Mouse (Mus musculus) hindbrain, embryonic 10.5 days (tissue): ENCODE data around the gene Atat1. TPM values are rescaled to one million over a fixed set of nuclear protein-coding genes. Genes with fewer than 3 reads are reported as not detected.

Source experiments
- DNase-seq: peaks from one replicate; pipeline ENCODE4 v3.0.0-alpha.2; 2017; ENCODE audit warnings: low spot score
- H3K27ac ChIP-seq: fragments of 300-500 bp; sonication (generic); 2 replicates; pipeline ENCODE4 v1.5.1; 2016; ENCODE audit warnings: mild to moderate bottlenecking, moderate library complexity
- H3K27me3 ChIP-seq: fragments of 300-500 bp; sonication (generic); 2 replicates; pipeline ENCODE4 v1.6.1; 2016; ENCODE audit warnings: mild to moderate bottlenecking; ENCODE audit not compliant: poor library complexity, insufficient read depth, severe bottlenecking
- H3K36me3 ChIP-seq: fragments of 300-500 bp; sonication (generic); 2 replicates; pipeline ENCODE4 v1.6.1; 2016; ENCODE audit warnings: mild to moderate bottlenecking, moderate library complexity
- H3K4me1 ChIP-seq: fragments of 300-500 bp; sonication (generic); replicated peaks from 2 replicates; pipeline ENCODE4 v1.6.1; 2016; ENCODE audit warnings: mild to moderate bottlenecking
- H3K4me3 ChIP-seq: fragments of 300-500 bp; sonication (generic); 2 replicates; pipeline ENCODE4 v1.5.1; 2016; ENCODE audit warnings: mild to moderate bottlenecking, moderate library complexity
- H3K9me3 ChIP-seq: fragments of 300-500 bp; sonication (generic); 2 replicates; pipeline ENCODE4 v1.6.1; 2016; ENCODE audit warnings: mild to moderate bottlenecking, moderate library complexity
- WGBS: fragments of 180-500 bp; shearing (Covaris S2); methylation state at CpG from one replicate; pipeline ENCODE4 v1.1.7; 2016; 5-methylcytosine and 5-hydroxymethylcytosine counted together
- polyA plus RNA-seq: library from polyadenylated mRNA; unstranded; fragments of >200 nt; fragmentation: Nextera tagmentation; extraction: Ambion mirVana; gene quantifications from 2 replicates; pipeline ENCODE4 v1.2.1, GENCODE M21; 2016

The Atat1 gene
- polyA plus RNA-seq, 1 experiment from 2014 or later = 227 TPM

- 9% methylated on average over 26 of the region's 26 CpGs for WGBS
- peak overlapping the region; percentile 83 for H3K4me3 ChIP-seq
- peaks cover 7% of the 10 kb centered on the region; the same call in 1 of the 2 replicates for H3K9me3 ChIP-seq
- 0 out of 2 replicates have a peak, but pooled peaks cover 4% of the 10 kb centered on the region for H3K27me3 ChIP-seq
- DNase-seq = no peak
- H3K36me3 ChIP-seq = peaks cover 55% of the 10 kb centered on the region
- H3K27ac ChIP-seq = peak overlapping the region; percentile 99
- peaks cover 85% of the 10 kb centered on the region for H3K4me1 ChIP-seq
Observed at GRCm38 (mm10) chr17:35866911-35867890, 42.7 kb downstream of the Atat1 start.

- Histone ChIP-seq H3K9me3 (peaks cover 6% of the 10 kb centered on the region; the same call in 1 of the 2 replicates), H3K27me3 (0 out of 2 replicates have a peak, but pooled peaks cover 4% of the 10 kb centered on the region), H3K4me3 (peak overlapping the region; percentile 83), H3K4me1 (peaks cover 87% of the 10 kb centered on the region), H3K36me3 (peaks cover 48% of the 10 kb centered on the region), H3K27ac (peak overlapping the region; percentile 99)
- DNase-seq = peak; percentile 72
- WGBS = under 1% methylated on average over 38 of the region's 38 CpGs
Observed at GRCm38 (mm10) chr17:35866281-35866831, 43.5 kb downstream of the Atat1 start.

DNA sequence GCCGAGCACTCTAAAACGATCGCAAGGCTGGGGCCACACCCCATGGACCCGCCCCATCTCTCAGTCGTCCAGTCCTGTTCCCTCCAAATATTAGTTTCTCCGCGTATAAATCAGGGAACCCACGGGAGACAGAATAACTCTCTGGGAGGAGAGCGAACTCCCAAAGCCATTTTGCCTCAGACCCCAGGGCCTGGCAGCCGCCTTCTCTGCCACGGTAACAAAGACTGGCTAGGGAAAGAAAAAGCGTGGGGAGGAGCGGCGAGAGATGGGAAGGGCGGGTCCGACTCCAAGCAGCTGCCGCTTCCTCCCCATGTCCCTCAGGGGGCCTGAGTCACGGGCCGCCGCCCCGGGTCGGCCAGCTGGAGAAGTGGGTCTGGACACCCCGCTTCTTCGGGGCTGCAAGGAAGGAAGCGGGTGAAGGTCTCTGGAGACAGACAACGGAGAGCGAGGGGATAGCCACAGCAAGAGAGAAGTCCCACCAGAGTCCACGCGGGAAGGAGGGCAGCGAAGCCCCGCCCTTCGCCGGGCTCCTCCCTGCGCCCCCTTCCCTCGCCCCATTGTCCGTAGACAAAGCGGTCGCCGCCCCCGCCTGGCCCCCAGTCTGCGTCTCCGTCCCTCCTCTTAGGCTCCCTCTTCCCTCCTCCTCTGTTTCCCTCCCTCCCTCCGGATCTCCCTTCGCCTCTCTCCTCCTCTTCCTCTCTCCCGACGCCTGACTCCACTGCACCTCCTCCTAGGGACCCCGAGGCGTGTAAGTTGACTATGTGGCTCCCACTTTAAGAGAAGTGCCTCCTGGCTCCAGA lies 44.2 kb downstream of the Atat1 start, which contains the start of gene Ppp1r18:
Gene Ppp1r18 (plus strand): TSS at position 113 of the 800 bp plus-strand sequence.
- Histone ChIP-seq H3K27ac (peak within 1 kb of the TSS; percentile 99), H3K4me3 (peak within 1 kb of the TSS; percentile 83), H3K27me3 (0 out of 2 replicates have a peak, but pooled peaks cover 4% of the 10 kb centered on the region), H3K9me3 (no peaks in the 10 kb centered on the region; the same call in 1 of the 2 replicates), H3K36me3 (peaks cover 41% of the 10 kb centered on the region), H3K4me1 (peaks cover 92% of the 10 kb centered on the region)
- WGBS = under 1% methylated on average over 46 of the region's 48 CpGs
- DNase-seq = peak; percentile 92

GRCm38 (mm10) chr17:35864832-35865353 lies 45.0 kb downstream of the Atat1 start:
- peak; percentile 21 for DNase-seq
- Histone ChIP-seq H3K9me3 (no peaks in the 10 kb centered on the region), H3K4me1 (peaks cover 92% of the 10 kb centered on the region), H3K36me3 (peaks cover 34% of the 10 kb centered on the region), H3K27ac (peak overlapping the region; percentile 99), H3K27me3 (0 out of 2 replicates have a peak, but pooled peaks cover 4% of the 10 kb centered on the region), H3K4me3 (peak overlapping the region; percentile 83)
- 20% methylated on average over 10 of the region's 10 CpGs for WGBS

- H3K27me3 ChIP-seq = 0 out of 2 replicates have a peak, but pooled peaks cover 4% of the 10 kb centered on the region
- WGBS = under 1% methylated on average over 47 of the region's 47 CpGs
- peak; percentile 93 for DNase-seq
- H3K27ac ChIP-seq = peak within 1 kb of the TSS; percentile 98
- H3K4me1 ChIP-seq = peaks cover 58% of the 10 kb centered on the region
- peaks cover 50% of the 10 kb centered on the region for H3K36me3 ChIP-seq
- peak within 1 kb of the TSS; percentile 82 for H3K4me3 ChIP-seq
- no peaks in the 10 kb centered on the region for H3K9me3 ChIP-seq
Observed at GRCm38 (mm10) chr17:35861198-35861857, 48.5 kb downstream of the Atat1 start, which contains the start of gene Nrm. TSS of gene Nrm (plus strand) at chr17:35861318.

GRCm38 (mm10) chr17:35860831-35861197 lies 49.1 kb downstream of the Atat1 start:
- WGBS = 5% methylated on average over 12 of the region's 12 CpGs
- Histone ChIP-seq H3K27me3 (0 out of 2 replicates have a peak, but pooled peaks cover 4% of the 10 kb centered on the region), H3K9me3 (no peaks in the 10 kb centered on the region), H3K27ac (peak overlapping the region; percentile 98), H3K4me3 (peak overlapping the region; percentile 82), H3K36me3 (peaks cover 54% of the 10 kb centered on the region), H3K4me1 (peaks cover 53% of the 10 kb centered on the region)
- DNase-seq = no peak

DNA sequence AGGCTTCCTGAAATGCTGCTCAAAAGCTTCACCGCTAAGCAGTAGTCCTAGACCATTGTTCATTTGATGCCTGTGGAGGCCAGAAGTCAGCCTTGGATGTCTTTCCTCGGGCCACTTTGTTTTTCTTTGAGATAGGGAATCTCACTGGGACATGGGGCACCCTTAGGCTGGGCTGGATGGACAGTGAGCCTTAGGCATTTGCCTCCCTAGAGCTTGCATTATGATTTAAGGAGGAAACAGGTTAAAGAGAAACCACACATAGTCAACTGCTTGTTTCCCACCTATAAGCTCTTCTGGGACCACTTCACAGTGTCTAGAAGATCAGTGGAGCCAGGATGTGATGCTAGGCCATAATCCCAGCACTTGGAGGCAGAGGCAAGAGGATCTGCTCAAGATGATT lies 50.0 kb downstream of the Atat1 start:
- peaks cover 58% of the 10 kb centered on the region for H3K36me3 ChIP-seq
- H3K4me1 ChIP-seq = peaks cover 43% of the 10 kb centered on the region
- H3K9me3 ChIP-seq = no peaks in the 10 kb centered on the region
- 0 out of 2 replicates have a peak, but pooled peaks cover 4% of the 10 kb centered on the region for H3K27me3 ChIP-seq
- DNase-seq = no peak
- H3K4me3 ChIP-seq = peak overlapping the region; percentile 1; the same call in 1 of the 2 replicates
- WGBS = 71% methylated on average over 2 of the region's 2 CpGs
- H3K27ac ChIP-seq = no peak overlapping the region

GRCm38 (mm10) chr17:35859371-35859770 lies 50.5 kb downstream of the Atat1 start:
- Histone ChIP-seq H3K27me3 (0 out of 2 replicates have a peak, but pooled peaks cover 4% of the 10 kb centered on the region), H3K4me1 (peaks cover 38% of the 10 kb centered on the region), H3K36me3 (peaks cover 58% of the 10 kb centered on the region), H3K9me3 (no peaks in the 10 kb centered on the region), H3K4me3 (no peak overlapping the region), H3K27ac (no peak overlapping the region)
- WGBS = 89% methylated on average over 1 of the region's 1 CpGs
- no peak for DNase-seq

DNA sequence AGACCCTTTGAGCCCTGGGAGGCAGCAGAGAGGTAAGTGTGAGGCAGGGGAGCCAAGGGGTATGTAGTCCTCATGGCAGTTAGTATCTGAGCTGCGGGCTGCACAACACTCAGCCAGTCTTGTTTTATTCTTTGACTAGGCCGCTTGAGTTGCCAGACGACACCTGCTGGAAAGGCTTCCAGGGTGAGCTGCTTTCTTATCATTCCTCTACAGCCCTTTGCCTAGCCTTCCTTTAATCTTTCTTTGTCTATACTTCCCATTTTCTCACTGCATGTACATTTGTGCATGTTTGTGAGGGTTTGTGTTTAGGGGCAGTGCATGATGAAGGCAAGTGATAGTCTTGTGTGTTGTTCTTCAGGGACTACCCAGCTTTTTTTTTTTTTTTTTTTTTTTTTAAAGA lies 58.9 kb downstream of the Atat1 start:
- no peaks in the 10 kb centered on the region for H3K9me3 ChIP-seq
- H3K27ac ChIP-seq = no peak overlapping the region
- H3K4me3 ChIP-seq = no peak overlapping the region
- H3K4me1 ChIP-seq = 0 out of 2 replicates have a peak, but pooled peaks cover 3% of the 10 kb centered on the region
- WGBS = 94% methylated on average over 3 of the region's 3 CpGs
- H3K27me3 ChIP-seq = no peaks in the 10 kb centered on the region
- no peak for DNase-seq
- peaks cover 95% of the 10 kb centered on the region for H3K36me3 ChIP-seq

DNA sequence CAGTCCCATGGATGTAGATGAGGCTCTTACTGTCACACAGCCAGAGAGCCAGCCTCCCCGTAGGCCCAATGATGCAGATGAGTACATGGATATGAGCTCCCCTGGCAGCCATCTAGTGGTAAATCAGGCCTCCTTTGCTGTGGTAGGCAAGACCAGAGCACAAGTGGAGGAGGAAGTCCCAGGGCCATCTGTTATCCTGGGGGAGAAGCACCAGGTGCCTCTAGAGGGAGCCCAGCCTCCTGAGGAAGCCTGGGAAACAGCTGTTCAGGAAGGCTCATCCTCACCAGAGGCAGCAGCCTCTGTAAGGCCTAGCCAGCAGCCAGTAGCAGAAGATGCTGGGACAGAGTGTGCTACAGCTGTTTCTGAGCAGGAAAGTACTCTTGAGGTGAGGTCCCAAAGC lies 61.8 kb downstream of the Atat1 start:
- Histone ChIP-seq H3K9me3 (no peaks in the 10 kb centered on the region), H3K4me3 (no peak overlapping the region), H3K27ac (no peak overlapping the region), H3K36me3 (peaks cover 90% of the 10 kb centered on the region), H3K27me3 (no peaks in the 10 kb centered on the region), H3K4me1 (peaks cover 4% of the 10 kb centered on the region)
- no peak for DNase-seq
- 80% methylated on average over 1 of the region's 1 CpGs for WGBS
